Mouse (Mus musculus) heart, embryonic 15.5 days (tissue): ENCODE measurements around the gene Enpp4. TPM values are rescaled to one million over a fixed set of nuclear protein-coding genes. Genes with fewer than 3 reads are reported as not detected.

ENCODE experiments used
- ATAC-seq: fragments of 200-750 bp; cut with Nextera tagmentation; replicated peaks from 2 replicates; pipeline ENCODE4 v1.8.0; 2017; ENCODE audit warnings: low read depth, moderate TSS enrichment; ENCODE audit not compliant: insufficient number of reproducible peaks, insufficient read depth, low FRiP score
- H3K27ac ChIP-seq: fragments of 300-500 bp; sonication (generic); 2 replicates; pipeline ENCODE4 v1.5.1; 2015; ENCODE audit warnings: mild to moderate bottlenecking, inconsistent platforms
- H3K27me3 ChIP-seq: fragments of 300-500 bp; sonication (generic); 2 replicates; pipeline ENCODE4 v1.6.1; 2015; ENCODE audit warnings: inconsistent platforms
- H3K36me3 ChIP-seq: fragments of 300-500 bp; sonication (generic); 2 replicates; pipeline ENCODE4 v1.6.1; 2015; ENCODE audit warnings: mild to moderate bottlenecking, inconsistent platforms
- H3K4me1 ChIP-seq: fragments of 300-500 bp; sonication (generic); replicated peaks from 2 replicates; pipeline ENCODE4 v1.6.1; 2015; ENCODE audit warnings: inconsistent platforms
- H3K4me2 ChIP-seq: fragments of 300-500 bp; sonication (generic); 2 replicates; pipeline ENCODE4 v1.6.1; 2015; ENCODE audit warnings: inconsistent platforms, mild to moderate bottlenecking, moderate library complexity
- H3K4me3 ChIP-seq: fragments of 300-500 bp; sonication (generic); 2 replicates; pipeline ENCODE4 v1.5.1; 2015; ENCODE audit warnings: mild to moderate bottlenecking, inconsistent platforms
- H3K9ac ChIP-seq: fragments of 300-500 bp; sonication (generic); 2 replicates; pipeline ENCODE4 v1.6.1; 2015; ENCODE audit warnings: mild to moderate bottlenecking, inconsistent platforms
- H3K9me3 ChIP-seq: fragments of 300-500 bp; sonication (generic); replicated peaks from 2 replicates; pipeline ENCODE4 v1.6.1; 2016; ENCODE audit warnings: inconsistent platforms
- WGBS: fragments of 180-500 bp; shearing (Covaris S2); methylation state at CpG from one replicate; pipeline ENCODE4 v1.1.7; 2015; ENCODE audit warnings: mixed read lengths; 5-methylcytosine and 5-hydroxymethylcytosine counted together
- polyA plus RNA-seq: library from polyadenylated mRNA; unstranded; fragments of >200 nt; fragmentation: Nextera tagmentation; extraction: Ambion mirVana; gene quantifications from 2 replicates; pipeline ENCODE4 v1.2.1, GENCODE M21; 2015

The Enpp4 gene
- 7.7 and 8.9 TPM in 2 replicates for polyA plus RNA-seq

- Histone ChIP-seq H3K27ac (peak within 1 kb of the TSS; percentile 82), H3K4me1 (peaks cover 10% of the 10 kb centered on the region), H3K36me3 (no peaks in the 10 kb centered on the region), H3K9ac (peak within 1 kb of the TSS; percentile 86), H3K27me3 (no peaks in the 10 kb centered on the region), H3K9me3 (no peaks in the 10 kb centered on the region), H3K4me3 (peak within 1 kb of the TSS; percentile 91), H3K4me2 (peak within 1 kb of the TSS; percentile 93)
- peak; percentile 99 for ATAC-seq
- under 1% methylated on average over 72 of the region's 76 CpGs for WGBS
Measured at GRCm38 (mm10) chr17:44105287-44106138, at the start of gene Enpp4. Enpp4 (minus strand) TSS chr17:44105809.

GRCm38 (mm10) chr17:44155204-44155603, 49.6 kb upstream of the Enpp4 start:
- Histone ChIP-seq H3K36me3 (no peaks in the 10 kb centered on the region), H3K4me1 (peaks cover 9% of the 10 kb centered on the region), H3K9ac (no peak overlapping the region), H3K27me3 (no peaks in the 10 kb centered on the region), H3K4me3 (no peak overlapping the region), H3K4me2 (no peak overlapping the region), H3K27ac (no peak overlapping the region), H3K9me3 (no peaks in the 10 kb centered on the region)
- WGBS, result 69% methylated on average over 2 of the region's 2 CpGs
- no peak for ATAC-seq

- H3K4me1 ChIP-seq, result peaks cover 9% of the 10 kb centered on the region
- H3K27ac ChIP-seq, result no peak overlapping the region
- no peak overlapping the region for H3K9ac ChIP-seq
- H3K36me3 ChIP-seq, result no peaks in the 10 kb centered on the region
- no peak for ATAC-seq
- WGBS, result 32% methylated on average over 5 of the region's 5 CpGs
- H3K4me2 ChIP-seq, result no peak overlapping the region
- no peaks in the 10 kb centered on the region for H3K27me3 ChIP-seq
- H3K9me3 ChIP-seq, result no peaks in the 10 kb centered on the region
- no peak overlapping the region for H3K4me3 ChIP-seq
Measured at GRCm38 (mm10) chr17:44153871-44154270, 48.3 kb upstream of the Enpp4 start.

DNA sequence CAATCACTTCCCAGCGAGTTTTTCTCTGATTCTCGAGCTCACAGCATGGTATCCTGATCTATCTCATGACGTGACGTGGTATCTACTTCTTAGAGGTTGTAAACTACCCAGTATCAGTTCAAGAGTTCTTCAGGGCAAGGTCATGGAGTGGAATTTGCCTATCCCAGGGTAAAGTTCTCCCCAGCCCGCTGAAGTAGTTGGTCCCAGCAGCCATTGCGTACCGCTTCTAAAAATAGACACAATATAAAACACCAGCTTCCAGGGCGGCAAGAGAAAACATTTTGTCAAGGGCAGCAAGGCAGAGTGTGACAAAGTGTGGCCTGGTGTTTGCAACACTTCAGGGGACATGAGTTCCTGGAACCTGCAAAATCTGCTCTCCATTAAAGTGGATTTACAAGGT, 46.3 kb upstream of the Enpp4 start:
- 0 out of 2 replicates have a peak overlapping the region, but pooled peaks have one; percentile 3 for H3K4me2 ChIP-seq
- H3K9me3 ChIP-seq, result no peaks in the 10 kb centered on the region
- H3K27me3 ChIP-seq, result no peaks in the 10 kb centered on the region
- H3K4me1 ChIP-seq, result peaks cover 9% of the 10 kb centered on the region
- no peak overlapping the region for H3K9ac ChIP-seq
- WGBS, result 48% methylated on average over 8 of the region's 8 CpGs
- ATAC-seq, result peak; percentile 33; the same call in 1 of the 2 replicates
- H3K36me3 ChIP-seq, result no peaks in the 10 kb centered on the region
- peak overlapping the region; percentile 81 for H3K27ac ChIP-seq
- no peak overlapping the region for H3K4me3 ChIP-seq

- H3K4me2 ChIP-seq, result no peak overlapping the region
- H3K27ac ChIP-seq, result peak overlapping the region; percentile 81; the same call in 1 of the 2 replicates
- peaks cover 9% of the 10 kb centered on the region for H3K4me1 ChIP-seq
- no peaks in the 10 kb centered on the region for H3K9me3 ChIP-seq
- no peaks in the 10 kb centered on the region for H3K36me3 ChIP-seq
- no peak overlapping the region for H3K4me3 ChIP-seq
- no peak for ATAC-seq
- 63% methylated on average over 3 of the region's 3 CpGs for WGBS
- no peaks in the 10 kb centered on the region for H3K27me3 ChIP-seq
- H3K9ac ChIP-seq, result no peak overlapping the region
Measured at GRCm38 (mm10) chr17:44151130-44151529, 45.5 kb upstream of the Enpp4 start.

DNA sequence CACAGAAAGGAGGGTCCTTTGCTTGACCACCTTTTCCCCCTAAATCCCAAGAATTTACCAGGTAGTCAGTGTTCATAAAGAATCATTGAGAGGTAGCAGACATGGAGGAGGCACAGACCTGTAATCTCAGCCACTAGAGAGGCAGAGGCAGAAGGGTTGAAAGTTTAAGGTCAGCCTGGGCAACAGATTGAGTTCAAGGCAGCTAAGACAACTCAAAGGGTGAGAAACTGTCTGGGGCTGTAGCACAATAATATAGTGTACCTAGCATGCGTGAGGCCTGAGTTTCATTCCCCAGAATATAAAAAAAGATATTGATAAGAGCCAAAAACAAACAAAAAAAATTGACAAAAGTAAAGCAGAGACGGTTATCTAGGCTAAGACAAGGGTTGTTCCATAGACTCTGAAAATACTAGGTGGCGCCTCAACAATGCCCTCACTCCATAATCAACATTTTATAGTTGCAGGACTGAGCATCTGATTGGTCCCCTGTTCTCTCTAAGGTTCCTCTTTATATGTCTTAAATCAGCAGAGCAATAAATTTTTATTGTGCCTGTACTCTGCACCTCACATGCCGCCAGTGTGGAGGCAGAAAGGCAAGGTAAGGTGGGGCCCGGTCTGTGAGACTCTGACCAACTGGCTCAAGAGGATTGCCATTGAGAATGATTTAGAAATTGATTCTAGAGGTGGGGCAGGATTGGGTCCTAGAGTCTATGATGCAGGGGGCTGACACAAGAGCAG, 42.7 kb upstream of the Enpp4 start:
- no peaks in the 10 kb centered on the region for H3K9me3 ChIP-seq
- H3K27me3 ChIP-seq, result no peaks in the 10 kb centered on the region
- no peak overlapping the region for H3K4me3 ChIP-seq
- no peaks in the 10 kb centered on the region for H3K36me3 ChIP-seq
- no peak overlapping the region for H3K9ac ChIP-seq
- no peak overlapping the region for H3K27ac ChIP-seq
- ATAC-seq, result no peak
- H3K4me2 ChIP-seq, result no peak overlapping the region
- WGBS, result 88% methylated on average over 5 of the region's 5 CpGs
- H3K4me1 ChIP-seq, result peaks cover 9% of the 10 kb centered on the region

DNA sequence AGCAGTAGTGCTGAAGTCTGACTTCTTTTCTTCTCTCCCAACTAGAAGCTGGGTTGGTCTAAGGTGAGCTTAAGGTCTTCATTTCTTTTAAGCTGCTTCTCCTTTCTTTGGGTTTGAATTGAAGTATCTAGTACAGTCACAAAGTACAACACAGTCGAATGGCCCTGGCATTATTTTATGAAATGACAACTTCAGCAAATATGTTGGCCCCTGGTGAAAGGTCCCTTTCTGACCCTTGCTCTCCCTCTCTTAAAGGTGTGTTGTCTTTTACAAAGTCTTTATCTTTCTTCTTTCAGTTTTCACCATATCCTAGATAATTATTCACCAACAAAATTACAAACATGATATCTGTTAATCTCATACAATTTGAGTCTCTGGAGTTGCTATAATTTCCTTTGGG, 40.2 kb upstream of the Enpp4 start:
- WGBS, result 84% methylated on average over 1 of the region's 1 CpGs
- no peak overlapping the region for H3K27ac ChIP-seq
- ATAC-seq, result no peak
- H3K4me3 ChIP-seq, result no peak overlapping the region
- no peaks in the 10 kb centered on the region for H3K9me3 ChIP-seq
- no peak overlapping the region for H3K9ac ChIP-seq
- no peaks in the 10 kb centered on the region for H3K36me3 ChIP-seq
- no peaks in the 10 kb centered on the region for H3K27me3 ChIP-seq
- H3K4me1 ChIP-seq, result no peaks in the 10 kb centered on the region
- no peak overlapping the region for H3K4me2 ChIP-seq

DNA sequence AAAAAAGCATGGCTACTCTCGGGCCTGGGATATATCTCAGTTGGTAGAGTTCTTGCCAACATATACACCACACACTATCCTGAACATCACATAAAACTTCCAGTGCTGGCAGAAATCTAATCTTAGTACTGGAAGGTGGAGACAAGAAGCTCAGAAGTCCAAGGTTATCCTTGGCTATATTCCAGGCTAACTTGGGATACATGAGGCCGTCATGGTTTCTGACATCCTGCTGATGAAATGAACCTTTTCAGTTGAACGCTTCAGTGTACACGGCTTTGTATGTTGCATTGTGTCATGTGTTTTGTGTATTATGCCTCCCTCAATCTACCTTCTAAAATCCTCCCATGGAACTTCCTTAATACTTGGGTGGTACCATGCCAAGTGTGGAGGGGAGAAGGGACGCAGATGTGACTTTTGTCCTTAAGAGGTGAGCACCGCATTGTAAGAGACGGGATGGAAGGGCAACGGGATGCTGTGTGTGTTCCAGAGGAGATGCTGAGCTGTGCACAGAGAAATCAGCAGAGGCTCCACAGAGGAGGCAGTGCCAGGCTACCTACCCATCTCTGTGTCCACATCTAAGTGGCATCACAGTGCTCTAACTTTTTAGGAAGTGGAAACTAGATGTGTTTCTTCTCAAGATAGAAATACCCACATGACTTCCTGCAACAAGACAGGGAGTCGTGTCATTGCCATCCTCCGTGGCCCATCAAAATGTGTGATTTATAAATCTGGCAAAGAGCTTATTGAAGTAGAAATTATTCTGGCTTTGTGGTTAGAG, 31.4 kb upstream of the Enpp4 start:
- peaks cover 20% of the 10 kb centered on the region for H3K4me1 ChIP-seq
- H3K9ac ChIP-seq, result no peak overlapping the region
- H3K4me2 ChIP-seq, result no peak overlapping the region
- 53% methylated on average over 10 of the region's 10 CpGs for WGBS
- no peaks in the 10 kb centered on the region for H3K36me3 ChIP-seq
- H3K4me3 ChIP-seq, result no peak overlapping the region
- no peak overlapping the region for H3K27ac ChIP-seq
- no peaks in the 10 kb centered on the region for H3K9me3 ChIP-seq
- peaks cover 21% of the 10 kb centered on the region for H3K27me3 ChIP-seq
- no peak for ATAC-seq

DNA sequence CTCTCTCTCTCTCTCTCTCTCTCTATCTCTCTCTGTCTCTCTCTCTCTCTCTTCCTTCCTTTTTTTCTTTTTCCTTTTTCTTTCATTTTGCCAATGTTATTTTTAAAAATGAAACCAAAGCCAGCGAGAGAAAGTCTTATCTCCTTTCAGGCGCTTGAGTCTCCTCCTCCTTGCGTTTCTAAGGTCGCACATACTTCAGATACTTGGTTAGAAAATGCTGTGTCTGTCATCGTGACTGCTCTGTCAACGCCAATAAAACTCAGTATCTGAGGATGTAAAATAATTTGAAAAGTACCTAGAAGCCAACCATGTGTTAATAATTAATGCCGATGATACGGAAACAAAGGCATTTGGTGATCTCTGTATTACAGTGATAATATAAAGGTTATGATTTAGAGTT, 30.4 kb upstream of the Enpp4 start:
- 20% methylated on average over 8 of the region's 8 CpGs for WGBS

GRCm38 (mm10) chr17:44134545-44134944, 28.9 kb upstream of the Enpp4 start:
- H3K4me2 ChIP-seq, result no peak overlapping the region
- H3K9me3 ChIP-seq, result no peaks in the 10 kb centered on the region
- H3K9ac ChIP-seq, result no peak overlapping the region
- no peaks in the 10 kb centered on the region for H3K36me3 ChIP-seq
- WGBS, result 79% methylated on average over 9 of the region's 9 CpGs
- no peak overlapping the region for H3K4me3 ChIP-seq
- ATAC-seq, result no peak
- H3K4me1 ChIP-seq, result peaks cover 20% of the 10 kb centered on the region
- peaks cover 30% of the 10 kb centered on the region for H3K27me3 ChIP-seq
- no peak overlapping the region for H3K27ac ChIP-seq

More for the DNA sequence above, 30.4 kb upstream of the Enpp4 start:
- Histone ChIP-seq H3K9me3 (no peaks in the 10 kb centered on the region), H3K4me1 (peaks cover 20% of the 10 kb centered on the region), H3K4me3 (peak overlapping the region; percentile 29), H3K27me3 (peaks cover 30% of the 10 kb centered on the region), H3K36me3 (no peaks in the 10 kb centered on the region), H3K4me2 (peak overlapping the region; percentile 52), H3K9ac (no peak overlapping the region), H3K27ac (no peak overlapping the region)
- ATAC-seq, result no peak

GRCm38 (mm10) chr17:44134106-44134505, 28.5 kb upstream of the Enpp4 start:
- peaks cover 20% of the 10 kb centered on the region for H3K4me1 ChIP-seq
- H3K27me3 ChIP-seq, result peaks cover 30% of the 10 kb centered on the region
- H3K4me3 ChIP-seq, result no peak overlapping the region
- H3K4me2 ChIP-seq, result no peak overlapping the region
- H3K36me3 ChIP-seq, result no peaks in the 10 kb centered on the region
- ATAC-seq, result no peak
- H3K27ac ChIP-seq, result no peak overlapping the region
- H3K9ac ChIP-seq, result no peak overlapping the region
- 45% methylated on average over 6 of the region's 6 CpGs for WGBS
- no peaks in the 10 kb centered on the region for H3K9me3 ChIP-seq
